Mouse (Mus musculus) liver, embryonic 15.5 days (tissue): ENCODE measurements around the gene Fam19a3. TPM values are rescaled to one million over a fixed set of nuclear protein-coding genes. Genes with fewer than 3 reads are reported as not detected.
A peak's percentile ranks its signal among the peaks of the same experiment; 100 is the strongest.
"Not testable (repeated sequence)": the region's sequence is repeated elsewhere in the genome, so short reads cannot be mapped to it uniquely, and the experiment has no call there.

Source experiments
- ATAC-seq: fragments of 200-750 bp; cut with Nextera tagmentation; 2 replicates; pipeline ENCODE4 v1.8.0; 2017; ENCODE audit warnings: moderate number of reproducible peaks, mild to moderate bottlenecking, moderate library complexity; ENCODE audit not compliant: insufficient read depth
- H3K27ac ChIP-seq: fragments of 300-500 bp; sonication (generic); replicated peaks from 2 replicates; pipeline ENCODE4 v1.5.1; 2015; ENCODE audit warnings: mild to moderate bottlenecking, inconsistent platforms
- H3K27me3 ChIP-seq: fragments of 300-500 bp; sonication (generic); 2 replicates; pipeline ENCODE4 v1.6.1; 2015; ENCODE audit warnings: mild to moderate bottlenecking, inconsistent platforms
- H3K36me3 ChIP-seq: fragments of 300-500 bp; sonication (generic); replicated peaks from 2 replicates; pipeline ENCODE4 v1.6.1; 2015; ENCODE audit warnings: moderate library complexity, mild to moderate bottlenecking, inconsistent platforms
- H3K4me1 ChIP-seq: fragments of 300-500 bp; sonication (generic); replicated peaks from 2 replicates; pipeline ENCODE4 v1.6.1; 2015; ENCODE audit warnings: inconsistent platforms
- H3K4me2 ChIP-seq: fragments of 300-500 bp; sonication (generic); 2 replicates; pipeline ENCODE4 v1.6.1; 2015; ENCODE audit warnings: moderate library complexity, mild to moderate bottlenecking, inconsistent platforms
- H3K4me3 ChIP-seq: fragments of 300-500 bp; sonication (generic); replicated peaks from 2 replicates; pipeline ENCODE4 v1.5.1; 2015; ENCODE audit warnings: mild to moderate bottlenecking, inconsistent platforms
- H3K9ac ChIP-seq: fragments of 300-500 bp; sonication (generic); 2 replicates; pipeline ENCODE4 v1.6.1; 2015; ENCODE audit warnings: moderate library complexity, mild to moderate bottlenecking, inconsistent platforms
- H3K9me3 ChIP-seq: fragments of 300-500 bp; sonication (generic); replicated peaks from 2 replicates; pipeline ENCODE4 v1.6.1; 2016; ENCODE audit warnings: inconsistent platforms
- WGBS: fragments of 180-500 bp; shearing (Covaris S2); methylation state at CpG from one replicate; pipeline ENCODE4 v1.1.7; 2015; ENCODE audit warnings: mixed read lengths; ENCODE audit not compliant: insufficient replicate concordance; 5-methylcytosine and 5-hydroxymethylcytosine counted together
- polyA plus RNA-seq: library from polyadenylated mRNA; unstranded; fragments of >200 nt; fragmentation: Nextera tagmentation; extraction: Ambion mirVana; gene quantifications from 2 replicates; pipeline ENCODE4 v1.2.1, GENCODE M21; 2015

The Fam19a3 gene
- not detected in 2 replicates for polyA plus RNA-seq

- Histone ChIP-seq H3K4me3 (peak within 1 kb of the TSS; percentile 52), H3K27me3 (peaks cover 99% of the 10 kb centered on the region), H3K27ac (no peak within 1 kb of the TSS), H3K4me2 (peak within 1 kb of the TSS; percentile 76), H3K36me3 (no peaks in the 10 kb centered on the region), H3K9me3 (no peaks in the 10 kb centered on the region), H3K9ac (peak within 1 kb of the TSS; percentile 27; the same call in 1 of the 2 replicates), H3K4me1 (peaks cover 27% of the 10 kb centered on the region)
- under 1% methylated on average over 26 of the region's 26 CpGs for WGBS
- no peak for ATAC-seq
Observed at GRCm38 (mm10) chr3:104781471-104781903, at the start of gene Fam19a3. TSS of gene Fam19a3 (minus strand) at chr3:104781840.

- no peak for ATAC-seq
- no peak overlapping the region for H3K4me3 ChIP-seq
Observed at GRCm38 (mm10) chr3:104822413-104822812, 40.8 kb upstream of the Fam19a3 start.

GRCm38 (mm10) chr3:104820426-104820825 is 38.8 kb upstream of the Fam19a3 start:
- H3K27me3 ChIP-seq = no peaks in the 10 kb centered on the region
- H3K4me2 ChIP-seq = no peak overlapping the region
- ATAC-seq = no peak
- no peak overlapping the region for H3K9ac ChIP-seq
- H3K27ac ChIP-seq = no peak overlapping the region
- H3K4me3 ChIP-seq = no peak overlapping the region
- WGBS = 74% methylated on average over 1 of the region's 1 CpGs
- no peaks in the 10 kb centered on the region for H3K9me3 ChIP-seq
- H3K4me1 ChIP-seq = peaks cover 34% of the 10 kb centered on the region
- H3K36me3 ChIP-seq = peaks cover 26% of the 10 kb centered on the region

More at GRCm38 (mm10) chr3:104822413-104822812, 40.8 kb upstream of the Fam19a3 start:
- 79% methylated on average over 3 of the region's 3 CpGs for WGBS
- peaks cover 25% of the 10 kb centered on the region for H3K4me1 ChIP-seq
- no peaks in the 10 kb centered on the region for H3K9me3 ChIP-seq
- peaks cover 46% of the 10 kb centered on the region for H3K36me3 ChIP-seq
- H3K27ac ChIP-seq = no peak overlapping the region
- no peak overlapping the region for H3K9ac ChIP-seq
- H3K27me3 ChIP-seq = no peaks in the 10 kb centered on the region
- no peak overlapping the region for H3K4me2 ChIP-seq

- ATAC-seq = no peak
- peak overlapping the region; percentile 77 for H3K4me3 ChIP-seq
- H3K27ac ChIP-seq = peak overlapping the region; percentile 83
- no peaks in the 10 kb centered on the region for H3K27me3 ChIP-seq
- WGBS = 4% methylated on average over 3 of the region's 3 CpGs
- H3K9ac ChIP-seq = peak overlapping the region; percentile 84; the same call in 1 of the 2 replicates
- peaks cover 20% of the 10 kb centered on the region for H3K36me3 ChIP-seq
- H3K4me1 ChIP-seq = peaks cover 34% of the 10 kb centered on the region
- H3K4me2 ChIP-seq = peak overlapping the region; percentile 92
- H3K9me3 ChIP-seq = no peaks in the 10 kb centered on the region
Observed at GRCm38 (mm10) chr3:104818749-104819134, 37.1 kb upstream of the Fam19a3 start.

DNA sequence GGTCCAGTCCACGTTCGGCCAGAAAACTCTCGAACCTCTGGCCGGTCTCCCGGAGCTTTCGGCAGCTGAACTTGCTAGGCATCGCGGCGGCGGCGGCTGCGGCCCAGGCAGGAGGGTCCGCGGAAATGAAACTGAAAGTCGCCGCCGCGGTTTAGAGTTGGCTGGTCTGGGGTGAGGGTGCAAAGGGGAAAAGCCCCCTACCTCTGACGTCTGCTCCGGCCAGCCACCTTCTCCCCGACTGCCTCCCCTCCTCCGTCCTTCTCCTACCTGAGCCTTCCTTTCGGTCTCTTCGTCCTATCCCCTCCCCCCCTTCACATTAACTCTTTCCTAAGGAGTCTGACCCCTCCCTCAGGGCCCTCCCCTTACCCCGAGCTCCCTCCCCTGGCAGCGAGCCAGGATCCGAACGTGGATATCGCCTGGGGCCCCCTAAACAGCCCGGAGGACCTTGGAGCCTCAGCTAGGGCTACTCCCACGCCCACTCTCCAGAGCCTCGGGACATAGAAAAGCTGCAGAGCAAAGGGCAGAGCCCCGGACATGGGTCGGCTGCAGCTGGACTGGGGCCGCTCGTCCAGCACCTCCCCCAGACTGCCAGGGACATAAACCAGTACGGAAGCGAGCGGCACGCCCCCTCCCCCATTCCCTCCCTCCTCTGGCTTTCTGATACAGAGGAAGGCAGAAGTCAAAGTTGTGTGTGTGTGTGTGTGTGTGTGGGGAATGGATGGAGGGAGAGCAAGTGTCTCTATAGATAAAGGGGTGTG is 36.5 kb upstream of the Fam19a3 start, which contains the start of gene Mov10:
Gene Mov10 (minus strand): TSS at position 573 of the 758 bp plus-strand sequence.
- Histone ChIP-seq H3K4me1 (peaks cover 34% of the 10 kb centered on the region), H3K4me3 (peak within 1 kb of the TSS; percentile 77), H3K9ac (peak within 1 kb of the TSS; percentile 84), H3K36me3 (peaks cover 20% of the 10 kb centered on the region), H3K4me2 (peak within 1 kb of the TSS; percentile 92), H3K27ac (peak within 1 kb of the TSS; percentile 83), H3K27me3 (no peaks in the 10 kb centered on the region), H3K9me3 (no peaks in the 10 kb centered on the region)
- WGBS = 0% methylated on average over 40 of the region's 40 CpGs
- ATAC-seq = peak; percentile 86

DNA sequence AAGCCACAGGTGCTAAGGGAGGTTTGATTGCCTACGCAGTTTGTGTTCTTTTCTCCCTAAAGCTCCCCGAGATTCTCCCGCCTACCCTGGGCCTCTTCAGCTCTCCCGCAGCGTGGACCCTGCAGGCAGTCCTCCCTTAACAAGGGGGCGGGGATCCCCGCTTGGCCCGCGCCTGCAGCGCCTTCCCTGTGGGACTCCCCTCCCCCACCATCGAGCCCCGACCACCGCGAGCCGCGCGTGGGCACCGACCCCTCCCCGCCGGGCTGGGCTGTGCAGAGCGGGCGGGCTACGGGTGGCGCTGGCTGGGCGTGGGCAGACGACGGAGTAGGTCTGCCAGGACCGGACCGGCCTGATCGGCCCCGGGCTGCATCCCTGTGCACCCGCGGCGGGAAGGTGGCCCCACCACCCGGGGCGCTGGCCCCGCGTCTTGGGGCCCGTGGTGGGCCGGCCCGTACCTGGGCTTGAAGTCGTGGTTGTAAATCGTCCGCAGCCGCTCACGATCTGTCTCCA is 35.9 kb upstream of the Fam19a3 start:
- H3K36me3 ChIP-seq = peaks cover 18% of the 10 kb centered on the region
- peak overlapping the region; percentile 92 for H3K4me2 ChIP-seq
- ATAC-seq = peak; percentile 43
- peaks cover 35% of the 10 kb centered on the region for H3K4me1 ChIP-seq
- peak overlapping the region; percentile 83 for H3K27ac ChIP-seq
- H3K4me3 ChIP-seq = peak overlapping the region; percentile 77
- H3K9me3 ChIP-seq = no peaks in the 10 kb centered on the region
- peak overlapping the region; percentile 84 for H3K9ac ChIP-seq
- under 1% methylated on average over 46 of the region's 46 CpGs for WGBS
- no peaks in the 10 kb centered on the region for H3K27me3 ChIP-seq

GRCm38 (mm10) chr3:104816130-104816529 is 34.5 kb upstream of the Fam19a3 start:
- Histone ChIP-seq H3K9me3 (no peaks in the 10 kb centered on the region), H3K36me3 (peaks cover 4% of the 10 kb centered on the region), H3K27me3 (no peaks in the 10 kb centered on the region), H3K4me1 (peaks cover 44% of the 10 kb centered on the region), H3K4me3 (no peak overlapping the region), H3K9ac (no peak overlapping the region), H3K4me2 (no peak overlapping the region), H3K27ac (no peak overlapping the region)
- WGBS = 88% methylated on average over 7 of the region's 7 CpGs
- ATAC-seq = no peak

GRCm38 (mm10) chr3:104815346-104815745 is 33.7 kb upstream of the Fam19a3 start:
- H3K9ac ChIP-seq = no peak overlapping the region
- no peak overlapping the region for H3K27ac ChIP-seq
- no peak overlapping the region for H3K4me3 ChIP-seq
- no peaks in the 10 kb centered on the region for H3K9me3 ChIP-seq
- WGBS = 78% methylated on average over 2 of the region's 2 CpGs
- H3K36me3 ChIP-seq = no peaks in the 10 kb centered on the region
- ATAC-seq = no peak
- no peaks in the 10 kb centered on the region for H3K27me3 ChIP-seq
- H3K4me2 ChIP-seq = no peak overlapping the region
- peaks cover 44% of the 10 kb centered on the region for H3K4me1 ChIP-seq

DNA sequence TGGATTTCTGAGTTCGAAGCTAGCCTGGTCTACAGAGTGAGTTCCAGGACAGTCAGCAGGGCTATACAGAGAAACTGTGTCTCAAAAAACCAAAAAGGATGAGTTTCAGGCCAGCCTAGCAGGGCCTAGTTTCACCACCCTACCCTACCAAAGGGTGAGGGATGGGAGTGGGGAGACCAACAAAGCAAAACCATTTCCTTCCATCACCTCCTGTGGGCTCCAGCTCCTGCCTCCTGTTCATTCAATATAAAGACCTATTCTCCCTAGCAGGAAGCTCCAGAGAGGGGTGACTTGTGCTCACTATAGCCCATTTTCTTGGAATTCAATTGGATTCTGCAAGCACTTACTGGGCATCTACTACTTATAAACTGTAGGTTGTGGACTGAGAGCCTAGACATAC is 33.1 kb upstream of the Fam19a3 start:
- Histone ChIP-seq H3K9me3 (no peaks in the 10 kb centered on the region), H3K4me1 (peaks cover 41% of the 10 kb centered on the region), H3K9ac (no peak overlapping the region), H3K27ac (no peak overlapping the region), H3K36me3 (no peaks in the 10 kb centered on the region), H3K4me2 (no peak overlapping the region), H3K27me3 (no peaks in the 10 kb centered on the region), H3K4me3 (no peak overlapping the region)
- WGBS = 71% methylated on average over 1 of the region's 1 CpGs
- no peak for ATAC-seq

DNA sequence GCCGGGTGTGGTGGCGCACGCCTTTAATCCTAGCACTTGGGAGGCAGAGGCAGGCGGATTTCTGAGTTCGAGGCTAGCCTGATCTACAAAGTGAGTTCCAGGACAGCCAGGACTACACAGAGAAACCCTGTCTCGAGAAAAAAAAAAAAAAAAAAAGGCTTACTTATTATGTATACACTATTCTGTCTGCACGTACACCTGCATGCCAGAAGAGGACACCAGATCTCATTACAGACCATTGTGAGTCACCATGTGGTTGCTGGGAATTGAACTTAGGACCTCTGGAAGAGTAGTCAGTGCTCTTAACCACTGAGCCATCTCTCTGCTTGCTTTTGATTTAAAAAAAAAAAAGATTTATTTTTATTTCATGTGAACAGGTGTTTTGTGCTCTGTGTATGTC is 31.6 kb upstream of the Fam19a3 start:
- not testable (repeated sequence) for H3K27me3 ChIP-seq, H3K27ac ChIP-seq, H3K9me3 ChIP-seq, ATAC-seq, H3K36me3 ChIP-seq, H3K4me2 ChIP-seq, H3K9ac ChIP-seq, H3K4me3 ChIP-seq
- peaks cover 26% of the 10 kb centered on the region for H3K4me1 ChIP-seq
- 76% methylated on average over 7 of the region's 7 CpGs for WGBS

DNA sequence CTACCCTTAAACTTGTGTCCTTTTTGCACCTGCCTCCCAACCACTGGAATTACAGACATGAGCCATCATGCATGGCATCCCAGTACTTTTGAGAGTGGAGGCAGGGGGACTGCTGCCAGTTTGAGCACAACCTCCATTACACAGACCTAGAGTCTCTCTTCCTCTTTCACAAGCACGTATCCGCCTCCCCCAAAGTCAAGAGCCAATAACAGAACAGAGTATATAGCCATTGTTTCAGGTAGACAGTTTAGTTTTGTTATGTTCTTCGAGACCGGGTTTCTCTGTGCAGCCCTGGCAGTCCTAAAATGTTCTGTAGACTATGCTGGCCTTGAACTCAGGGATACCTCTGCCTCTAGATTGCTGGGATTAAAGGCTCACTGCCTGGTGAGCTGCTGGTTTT is 30.6 kb upstream of the Fam19a3 start:
- H3K27ac ChIP-seq = no peak overlapping the region
- ATAC-seq = no peak

More for the DNA sequence above, 30.6 kb upstream of the Fam19a3 start:
- no peaks in the 10 kb centered on the region for H3K9me3 ChIP-seq
- H3K4me2 ChIP-seq = no peak overlapping the region
- H3K9ac ChIP-seq = no peak overlapping the region
- WGBS = 74% methylated on average over 4 of the region's 4 CpGs
- no peaks in the 10 kb centered on the region for H3K36me3 ChIP-seq
- H3K4me3 ChIP-seq = no peak overlapping the region
- H3K4me1 ChIP-seq = peaks cover 17% of the 10 kb centered on the region
- no peaks in the 10 kb centered on the region for H3K27me3 ChIP-seq
